ENCODE assay signal across 21 mouse cellular contexts in genomic region chr8:6729571-6729970, GRCm38 (mm10).
"Had no signal": no experiment of that assay in that cellular context is flagged by ENCODE, and none has a peak within 500 bp of the region (broad histone marks: within the 10 kb centered on the region; RNA-seq: fewer than 3 reads in every experiment).

No protein-coding gene starts in this region.

- H3K9me3 ChIP-seq: limb, embryonic 10.5 days; limb, embryonic 13.5 days; liver, embryonic 12.5 days; liver, embryonic 15.5 days; lung, embryonic 15.5 days; midbrain, embryonic 13.5 days; neural tube, embryonic 13.5 days had no signal

- H3K4me3 ChIP-seq: limb, embryonic 10.5 days; limb, embryonic 13.5 days; liver, embryonic 12.5 days; liver, embryonic 15.5 days; lung, embryonic 15.5 days; megakaryocyte, embryonic 14.5 days; midbrain, embryonic 13.5 days; neural tube, embryonic 13.5 days had no signal

- H3K27me3 ChIP-seq: limb, embryonic 13.5 days; liver, embryonic 12.5 days; liver, embryonic 15.5 days; lung, embryonic 15.5 days; megakaryocyte, embryonic 14.5 days; midbrain, embryonic 13.5 days; neural tube, embryonic 13.5 days had no signal

- H3K27ac ChIP-seq: limb, embryonic 10.5 days; limb, embryonic 13.5 days; liver, embryonic 12.5 days; liver, embryonic 15.5 days; lung, embryonic 15.5 days; midbrain, embryonic 13.5 days; neural tube, embryonic 13.5 days; stomach, postnatal 0 days had no signal

- ATAC-seq: intestine, embryonic 16.5 days; liver, embryonic 12.5 days; midbrain, embryonic 13.5 days had no signal

- H3K36me3 ChIP-seq: limb, embryonic 10.5 days; limb, embryonic 13.5 days; liver, embryonic 12.5 days; liver, embryonic 15.5 days; lung, embryonic 15.5 days; midbrain, embryonic 13.5 days; neural tube, embryonic 13.5 days had no signal

- DNase-seq: kidney, adult 18-20 months; kidney, adult 9 months; kidney, postnatal 14 days; kidney, postnatal 4 days; liver; lung, adult 18-20 months; lung, postnatal 10 days; lung, postnatal 36 days; thymus, adult 2 months; thymus, postnatal 14 days; thymus, postnatal 4 days had no signal

- H3K4me2 ChIP-seq: limb, embryonic 13.5 days; liver, embryonic 12.5 days; liver, embryonic 15.5 days; lung, embryonic 15.5 days; midbrain, embryonic 13.5 days; neural tube, embryonic 13.5 days had no signal

- H3K9ac ChIP-seq: limb, embryonic 13.5 days; liver, embryonic 12.5 days; liver, embryonic 15.5 days; lung, embryonic 15.5 days; midbrain, embryonic 13.5 days; neural tube, embryonic 13.5 days had no signal

- H3K4me1 ChIP-seq: limb, embryonic 10.5 days; limb, embryonic 13.5 days; liver, embryonic 12.5 days; liver, embryonic 15.5 days; lung, embryonic 15.5 days; megakaryocyte, embryonic 14.5 days had no signal
